Mouse (Mus musculus) lung, postnatal 0 days (tissue): ENCODE data around the gene Olig3. TPM values are rescaled to one million over a fixed set of nuclear protein-coding genes. Genes with fewer than 3 reads are reported as not detected.

Experiments used
- ATAC-seq: fragments of 200-750 bp; cut with Nextera tagmentation; 2 replicates; pipeline ENCODE4 v1.8.0; 2017; ENCODE audit warnings: moderate library complexity
- DNase-seq: peaks from one replicate; pipeline ENCODE4 v3.0.0-alpha.2; 2016; ENCODE audit warnings: low spot score
- H3K27ac ChIP-seq: fragments of 300-500 bp; sonication (generic); 2 replicates; pipeline ENCODE4 v1.5.1; 2014; ENCODE audit warnings: antibody characterized with exemption, mild to moderate bottlenecking, low read length, mixed read lengths
- H3K27me3 ChIP-seq: fragments of 300-500 bp; sonication (generic); replicated peaks from 2 replicates; pipeline ENCODE4 v1.6.1; 2014; ENCODE audit warnings: low read length, mixed read lengths; ENCODE audit not compliant: insufficient read depth
- H3K36me3 ChIP-seq: fragments of 300-500 bp; sonication (generic); 2 replicates; pipeline ENCODE4 v1.6.1; 2014; ENCODE audit warnings: low read length, mixed read lengths; ENCODE audit not compliant: insufficient read depth
- H3K4me1 ChIP-seq: fragments of 300-500 bp; sonication (generic); 2 replicates; pipeline ENCODE4 v1.6.1; 2014; ENCODE audit warnings: antibody characterized with exemption, low read depth, low read length, mixed read lengths; ENCODE audit not compliant: insufficient read depth
- H3K4me2 ChIP-seq: fragments of 300-500 bp; sonication (generic); replicated peaks from 2 replicates; pipeline ENCODE4 v1.6.1; 2014; ENCODE audit warnings: low read depth, mild to moderate bottlenecking, low read length, moderate library complexity, mixed read lengths
- H3K4me3 ChIP-seq: fragments of 300-500 bp; sonication (generic); 2 replicates; pipeline ENCODE4 v1.5.1; 2014; ENCODE audit warnings: low read depth, low read length
- H3K9ac ChIP-seq: fragments of 300-500 bp; sonication (generic); replicated peaks from 2 replicates; pipeline ENCODE4 v1.6.1; 2014; ENCODE audit warnings: low read depth, mild to moderate bottlenecking
- H3K9me3 ChIP-seq: fragments of 300-500 bp; sonication (generic); 2 replicates; pipeline ENCODE4 v1.6.1; 2016; ENCODE audit warnings: low read length, mixed read lengths
- CTCF ChIP-seq: IDR thresholded peaks from 2 replicates; pipeline ENCODE4 v1.5.1; 2016; ENCODE audit warnings: antibody characterized with exemption, mild to moderate bottlenecking
- EP300 ChIP-seq: IDR thresholded peaks from 2 replicates; pipeline ENCODE4 v1.6.1; 2016; ENCODE audit warnings: antibody characterized with exemption, mild to moderate bottlenecking, control low read depth
- WGBS: fragments of 180-500 bp; shearing (Covaris S2); extraction: QIAGEN DNeasy Blood & Tissue Kit; methylation state at CpG from one replicate; pipeline ENCODE4 v1.1.7; 2014; 5-methylcytosine and 5-hydroxymethylcytosine counted together
- polyA plus RNA-seq: library from polyadenylated mRNA; unstranded; fragments of >200 nt; fragmentation: Nextera tagmentation; extraction: Ambion mirVana; gene quantifications from 2 replicates; pipeline ENCODE4 v1.2.1, GENCODE M21; 2015

The Olig3 gene
- polyA plus RNA-seq: not detected in 2 replicates

- Histone ChIP-seq H3K9ac (no peak within 1 kb of the TSS), H3K27ac (no peak within 1 kb of the TSS), H3K36me3 (no peaks in the 10 kb centered on the region), H3K4me3 (no peak within 1 kb of the TSS), H3K9me3 (no peaks in the 10 kb centered on the region), H3K27me3 (peaks cover 85% of the 10 kb centered on the region), H3K4me1 (no peaks in the 10 kb centered on the region), H3K4me2 (no peak within 1 kb of the TSS)
- WGBS: 6% methylated on average over 9 of the region's 9 CpGs
- TF ChIP-seq CTCF (no peak), EP300 (no peak)
- ATAC-seq (no peak), DNase-seq (no peak)
Measured at GRCm38 (mm10) chr10:19356071-19356583, at the start of gene Olig3. Gene Olig3, plus strand, starts transcription at chr10:19356533.

GRCm38 (mm10) chr10:19309681-19310395 is 46.5 kb upstream of the Olig3 start:
- Histone ChIP-seq H3K4me2 (no peak overlapping the region), H3K4me3 (no peak overlapping the region), H3K4me1 (no peaks in the 10 kb centered on the region), H3K9me3 (no peaks in the 10 kb centered on the region), H3K27me3 (no peaks in the 10 kb centered on the region), H3K36me3 (no peaks in the 10 kb centered on the region), H3K27ac (no peak overlapping the region), H3K9ac (no peak overlapping the region)
- no peak for TF ChIP-seq CTCF
- no peak for TF ChIP-seq EP300
- ATAC-seq (no peak), DNase-seq (no peak)
- WGBS: 39% methylated on average over 5 of the region's 5 CpGs

GRCm38 (mm10) chr10:19310471-19310870 is 45.9 kb upstream of the Olig3 start:
- no peaks in the 10 kb centered on the region for H3K27me3 ChIP-seq

GRCm38 (mm10) chr10:19317962-19318812 is 38.1 kb upstream of the Olig3 start:
- Histone ChIP-seq H3K4me1 (no peaks in the 10 kb centered on the region), H3K4me3 (no peak overlapping the region), H3K36me3 (no peaks in the 10 kb centered on the region), H3K9ac (no peak overlapping the region), H3K27me3 (no peaks in the 10 kb centered on the region), H3K27ac (no peak overlapping the region), H3K4me2 (no peak overlapping the region), H3K9me3 (no peaks in the 10 kb centered on the region)
- no peak for ATAC-seq
- 72% methylated on average over 19 of the region's 19 CpGs for WGBS
- no peak for DNase-seq
- TF ChIP-seq EP300 (no peak), CTCF (no peak)

More at GRCm38 (mm10) chr10:19310471-19310870, 45.9 kb upstream of the Olig3 start:
- no peak overlapping the region for H3K27ac ChIP-seq
- no peak overlapping the region for H3K4me3 ChIP-seq
- H3K9ac ChIP-seq: no peak overlapping the region
- TF ChIP-seq CTCF: no peak
- TF ChIP-seq EP300: no peak
- WGBS: 14% methylated on average over 5 of the region's 5 CpGs
- H3K36me3 ChIP-seq: no peaks in the 10 kb centered on the region
- no peak overlapping the region for H3K4me2 ChIP-seq
- DNase-seq (no peak), ATAC-seq (no peak)
- no peaks in the 10 kb centered on the region for H3K9me3 ChIP-seq
- no peaks in the 10 kb centered on the region for H3K4me1 ChIP-seq

GRCm38 (mm10) chr10:19321781-19322180 is 34.6 kb upstream of the Olig3 start:
- H3K36me3 ChIP-seq: no peaks in the 10 kb centered on the region
- H3K4me2 ChIP-seq: no peak overlapping the region
- no peak for DNase-seq
- H3K9ac ChIP-seq: no peak overlapping the region
- no peak overlapping the region for H3K4me3 ChIP-seq
- H3K4me1 ChIP-seq: no peaks in the 10 kb centered on the region
- no peak for TF ChIP-seq CTCF
- TF ChIP-seq EP300: no peak
- no peaks in the 10 kb centered on the region for H3K9me3 ChIP-seq
- H3K27me3 ChIP-seq: no peaks in the 10 kb centered on the region
- no peak for ATAC-seq
- WGBS: 67% methylated on average over 2 of the region's 2 CpGs
- no peak overlapping the region for H3K27ac ChIP-seq

- H3K4me1 ChIP-seq: no peaks in the 10 kb centered on the region
- DNase-seq: no peak
- 68% methylated on average over 3 of the region's 3 CpGs for WGBS
- H3K27me3 ChIP-seq: no peaks in the 10 kb centered on the region
- H3K36me3 ChIP-seq: no peaks in the 10 kb centered on the region
- no peaks in the 10 kb centered on the region for H3K9me3 ChIP-seq
- no peak overlapping the region for H3K9ac ChIP-seq
- no peak overlapping the region for H3K27ac ChIP-seq
- no peak for TF ChIP-seq CTCF
- TF ChIP-seq EP300: no peak
- H3K4me2 ChIP-seq: no peak overlapping the region
- no peak overlapping the region for H3K4me3 ChIP-seq
- no peak for ATAC-seq
Measured at GRCm38 (mm10) chr10:19329191-19329777, 27.0 kb upstream of the Olig3 start.
